Comparison of ENCODE assay signal across 26 mouse cellular contexts in the genomic region with DNA sequence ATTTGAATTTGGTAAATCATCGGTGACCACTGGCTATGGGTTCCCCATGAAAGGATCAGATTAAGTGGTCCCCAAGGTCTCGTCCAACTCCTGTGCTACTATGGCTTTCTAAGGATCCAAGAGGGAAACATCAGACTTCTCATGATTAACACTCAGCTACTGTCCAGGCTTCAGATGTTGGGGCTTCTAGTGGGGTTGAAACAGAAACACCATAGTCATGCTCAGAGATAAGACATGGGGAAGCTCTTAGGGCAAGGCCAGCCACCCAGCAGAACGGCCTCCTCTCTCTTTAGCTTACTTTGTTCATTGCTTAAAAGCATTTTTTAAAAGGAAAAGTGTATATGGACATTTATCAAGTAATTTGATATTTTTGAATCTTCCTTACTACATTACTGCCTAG.
"Had no signal": no experiment of that assay in that cellular context is flagged by ENCODE, and none has a peak within 500 bp of the region (broad histone marks: within the 10 kb centered on the region; RNA-seq: fewer than 3 reads in every experiment).

No protein-coding gene starts in this region.

- H3K4me3 ChIP-seq: heart, embryonic 10.5 days; heart, embryonic 12.5 days; hindbrain, embryonic 10.5 days; hindbrain, embryonic 12.5 days; intestine, embryonic 15.5 days; layer of hippocampus, adult 2 months; left cerebral cortex, adult 2 months; limb, embryonic 10.5 days; limb, embryonic 12.5 days; liver, embryonic 13.5 days had no signal

- H3K4me1 ChIP-seq: heart, embryonic 10.5 days; heart, embryonic 12.5 days; intestine, embryonic 15.5 days; limb, embryonic 10.5 days; liver, embryonic 13.5 days had no signal

- H3K9ac ChIP-seq: heart, embryonic 12.5 days; hindbrain, embryonic 12.5 days; hindbrain, embryonic 14.5 days; intestine, embryonic 15.5 days; limb, embryonic 12.5 days; liver, embryonic 13.5 days had no signal

- H3K27ac ChIP-seq: heart, embryonic 10.5 days; hindbrain, embryonic 10.5 days; hindbrain, embryonic 12.5 days; hindbrain, embryonic 14.5 days; intestine, embryonic 15.5 days; layer of hippocampus, adult 2 months; left cerebral cortex, adult 2 months; limb, embryonic 10.5 days; limb, embryonic 12.5 days; liver, embryonic 13.5 days had no signal

- DNase-seq: gastrocnemius, postnatal 10 days; gastrocnemius, postnatal 25 days; heart, adult 18-20 months; heart, postnatal 10 days; heart, postnatal 4 days; kidney, adult 18-20 months; kidney, adult 8-10 months; kidney, postnatal 10 days; kidney, postnatal 25 days; kidney, postnatal 4 days; liver; liver, embryonic 13.5 days had no signal

- ATAC-seq: hindbrain, embryonic 16.5 days; inflammation-experienced regulatory T-cells, adult 6 months; intestine, embryonic 15.5 days; intestine, postnatal 0 days had no signal

- H3K9me3 ChIP-seq: heart, embryonic 10.5 days; heart, embryonic 12.5 days; hindbrain, embryonic 10.5 days; hindbrain, embryonic 12.5 days; intestine, embryonic 15.5 days; limb, embryonic 10.5 days; limb, embryonic 12.5 days; liver, embryonic 13.5 days had no signal

- H3K36me3 ChIP-seq: heart, embryonic 10.5 days; heart, embryonic 12.5 days; hindbrain, embryonic 10.5 days; hindbrain, embryonic 12.5 days; intestine, embryonic 15.5 days; limb, embryonic 10.5 days; limb, embryonic 12.5 days; liver, embryonic 13.5 days had no signal

- H3K27me3 ChIP-seq: hindbrain, embryonic 12.5 days; intestine, embryonic 15.5 days; limb, embryonic 12.5 days; liver, embryonic 13.5 days had no signal

- H3K4me2 ChIP-seq: heart, embryonic 12.5 days; hindbrain, embryonic 12.5 days; hindbrain, embryonic 14.5 days; intestine, embryonic 15.5 days; limb, embryonic 12.5 days; liver, embryonic 11.5 days; liver, embryonic 13.5 days had no signal
